Mouse (Mus musculus) right cerebral cortex, adult 18-20 months (tissue): Measurements from ENCODE around the gene Pspn.

Experiments used
- DNase-seq: peaks from one replicate; pipeline ENCODE4 v3.0.0; 2022; ENCODE audit warnings: mixed read lengths

Gene Pspn

DNA sequence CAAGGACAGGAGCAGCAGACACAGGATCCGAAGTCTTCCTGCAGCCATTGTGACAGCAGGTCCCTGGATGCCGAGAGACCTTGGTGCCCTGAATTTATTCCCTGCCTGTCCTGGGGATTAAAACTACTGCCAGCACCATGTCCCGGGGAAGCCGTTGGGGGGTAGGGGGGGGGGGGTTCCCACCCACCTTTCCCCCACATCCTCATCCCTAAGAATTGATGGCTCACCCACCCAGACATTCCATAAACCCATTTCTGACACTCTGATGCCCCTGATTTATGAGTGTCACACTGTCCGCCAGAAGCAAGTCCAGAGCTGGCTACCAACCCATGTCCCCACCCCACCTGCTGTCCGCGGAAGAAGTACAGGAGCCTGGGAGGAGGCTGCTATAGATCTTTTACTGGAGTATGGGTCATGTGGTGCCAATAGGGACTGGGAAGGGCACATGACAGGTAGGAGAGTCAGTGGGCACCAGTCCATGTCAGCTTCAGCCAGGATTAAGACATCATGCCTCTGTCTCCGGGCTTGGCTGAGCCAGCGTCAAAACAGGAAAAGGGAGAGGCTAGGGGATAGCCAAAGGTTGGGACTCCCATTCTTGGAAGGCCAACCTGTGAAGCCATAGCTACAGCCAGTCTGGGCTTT is at the start of gene Pspn:
TSS of gene Pspn (minus strand) at position 51 of the 642 bp plus-strand sequence.
- DNase-seq: no peak

- no peak for DNase-seq
Measured at GRCm38 (mm10) chr17:57048816-57049215, 49.0 kb upstream of the Pspn start.

DNA sequence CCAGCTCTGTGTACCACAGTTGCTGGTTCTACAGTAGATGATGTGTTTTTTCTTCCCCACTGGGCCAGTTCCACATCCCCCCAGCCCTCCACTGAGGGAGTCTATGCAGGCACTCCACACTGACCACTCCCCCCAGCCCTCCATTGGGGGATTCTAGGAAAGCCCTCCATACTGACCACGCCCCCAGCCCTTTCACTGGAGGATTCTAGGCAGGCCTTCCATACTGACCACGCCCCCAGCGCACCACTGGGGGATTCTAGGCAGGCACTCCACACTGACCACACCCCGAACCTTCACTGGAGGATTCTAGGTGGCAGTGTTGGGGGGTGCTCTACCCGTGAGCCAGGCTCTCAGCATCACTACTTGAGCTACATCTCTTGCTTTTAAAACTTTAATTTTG is 47.6 kb upstream of the Pspn start:
- DNase-seq: no peak

GRCm38 (mm10) chr17:57041554-57041953 is 41.7 kb upstream of the Pspn start, which contains the start of gene Slc25a41:
Slc25a41 (minus strand) TSS chr17:57041654.
- no peak for DNase-seq

DNA sequence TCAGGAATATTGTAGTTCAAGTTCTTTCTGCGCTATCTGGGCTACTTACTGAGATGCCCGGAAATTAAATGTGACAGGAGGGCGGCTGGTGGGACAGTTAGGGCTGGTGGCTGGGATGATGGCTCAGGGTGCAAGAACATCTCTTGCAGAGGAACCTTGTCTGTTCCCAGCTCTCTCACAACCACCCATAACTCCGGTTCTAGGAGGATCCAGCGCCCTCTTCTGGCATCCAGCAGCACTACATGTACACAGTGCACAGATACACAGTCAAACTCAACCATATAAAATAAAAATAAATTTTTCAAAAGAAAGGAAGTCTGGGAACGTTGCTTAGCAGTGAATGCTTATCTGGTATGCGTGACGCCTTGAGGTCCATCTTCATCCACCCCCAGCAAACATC is 39.2 kb upstream of the Pspn start:
- DNase-seq: no peak

GRCm38 (mm10) chr17:57032854-57033253 is 33.0 kb upstream of the Pspn start:
- no peak for DNase-seq

- DNase-seq: peak; percentile 100
Measured at GRCm38 (mm10) chr17:57031661-57032420, 32.0 kb upstream of the Pspn start.

GRCm38 (mm10) chr17:57030931-57031660 is 31.3 kb upstream of the Pspn start, which contains the start of gene Khsrp:
Khsrp (minus strand) TSS chr17:57031522.
- DNase-seq: peak; percentile 29

- DNase-seq: no peak
Measured at GRCm38 (mm10) chr17:57029691-57030090, 29.9 kb upstream of the Pspn start.

DNA sequence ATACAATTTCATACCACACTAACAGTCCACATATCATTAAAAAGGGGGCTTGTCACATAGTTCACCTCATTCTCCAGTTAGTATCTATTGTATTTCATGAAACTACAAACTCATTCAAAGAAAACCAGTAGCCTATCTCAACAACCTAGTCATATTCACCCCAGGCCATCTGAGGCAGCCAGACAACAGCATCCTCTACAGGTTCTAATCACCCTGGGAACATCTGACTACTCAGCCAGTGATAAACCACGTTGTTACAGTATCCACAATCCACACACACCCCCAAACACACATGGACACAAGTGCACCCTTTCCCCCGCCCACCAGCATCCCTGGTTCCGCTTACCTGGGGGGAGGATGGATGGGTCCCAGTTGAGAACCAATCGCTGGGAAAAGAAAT is 27.7 kb upstream of the Pspn start:
- no peak for DNase-seq

DNA sequence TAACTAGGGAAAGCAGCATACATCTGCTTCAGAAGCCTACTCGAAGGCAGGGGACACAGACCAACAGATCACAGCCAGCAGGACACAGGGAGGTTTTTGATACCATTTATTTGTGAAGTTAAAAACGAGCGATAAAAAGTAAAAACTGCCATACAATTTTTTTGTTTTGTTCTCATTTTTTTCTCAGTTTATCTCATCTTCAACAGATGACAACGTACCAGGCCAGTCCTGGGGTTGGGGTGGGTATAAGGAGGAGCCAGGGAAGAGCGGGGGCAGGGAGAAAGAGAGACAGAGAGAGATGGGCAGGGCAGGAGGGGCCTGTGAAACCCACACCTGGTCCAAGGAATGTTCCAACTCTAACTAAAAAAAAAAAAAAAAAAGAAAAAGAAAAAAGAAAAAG is 21.1 kb upstream of the Pspn start:
- DNase-seq: no peak

- no peak for DNase-seq
Measured at GRCm38 (mm10) chr17:57019693-57020092, 19.9 kb upstream of the Pspn start.

DNA sequence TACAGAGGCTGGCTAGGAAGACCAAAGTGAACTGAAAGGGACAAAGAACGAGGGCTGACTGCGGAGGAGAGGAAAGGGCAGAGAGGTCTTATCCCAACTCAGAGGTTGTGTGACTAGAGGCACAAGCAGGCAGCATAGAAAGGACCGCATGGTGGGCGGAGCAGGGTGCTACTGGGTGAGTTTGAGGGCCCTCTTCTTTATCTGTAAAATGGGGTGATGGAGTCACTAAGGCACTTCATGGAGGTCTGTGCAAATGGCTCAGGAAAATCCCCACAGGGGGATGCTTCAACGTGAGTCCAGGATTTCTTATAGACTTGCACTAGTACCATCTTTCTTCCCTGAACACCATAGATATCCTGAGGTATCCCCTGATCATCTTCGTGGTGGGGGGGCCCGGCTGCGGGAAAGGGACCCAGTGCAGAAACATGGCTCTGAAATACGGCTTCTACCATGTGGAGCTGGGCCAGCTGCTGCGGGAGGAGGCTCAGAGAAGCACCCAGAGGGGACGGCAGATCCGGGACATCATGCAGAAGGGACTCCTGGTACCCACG is 12.5 kb upstream of the Pspn start:
- DNase-seq: no peak

DNA sequence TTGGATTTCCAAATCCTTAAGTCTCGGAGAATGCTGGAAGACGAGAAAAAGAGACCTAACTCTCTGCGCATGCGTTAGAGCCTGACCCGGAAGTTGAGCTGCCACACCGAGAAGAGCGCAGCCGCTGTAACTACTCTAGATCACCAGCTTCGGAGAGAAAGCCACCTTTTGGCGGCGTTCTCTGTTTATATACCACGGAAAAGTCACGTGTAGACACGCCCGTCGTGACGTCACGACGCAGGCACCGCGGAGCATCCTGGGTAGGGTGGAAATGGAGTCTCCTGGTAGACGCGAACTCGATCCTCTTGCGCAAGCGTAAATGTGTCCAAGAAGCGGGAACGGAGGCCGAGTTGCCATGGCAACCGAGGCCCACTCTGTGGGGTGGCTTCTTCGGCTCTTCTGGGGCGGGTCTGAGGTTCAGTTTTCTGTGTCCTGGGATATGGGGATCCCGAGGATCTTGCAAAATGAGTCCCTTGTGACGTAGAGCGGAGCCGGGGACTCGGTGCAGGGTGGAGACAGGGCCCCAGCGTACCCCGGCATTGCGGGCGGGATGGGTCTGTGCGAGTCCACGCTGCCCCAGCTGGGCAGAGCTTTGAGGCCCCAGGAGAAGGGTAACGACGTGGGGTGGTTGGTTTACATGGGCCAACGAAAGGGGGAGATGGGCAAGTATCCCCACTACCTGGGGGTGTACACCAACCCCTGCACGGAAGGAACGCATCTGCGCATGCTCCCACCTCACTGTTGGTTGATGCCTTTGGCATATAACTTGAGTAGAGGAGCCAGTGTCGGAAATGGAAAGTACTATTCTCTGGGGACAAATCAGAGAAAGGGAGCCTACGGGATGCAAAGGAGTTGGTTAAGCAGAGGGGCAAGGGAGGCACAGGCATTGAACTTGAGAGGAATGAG is 11.7 kb upstream of the Pspn start, which contains the start of the genes Gtf2f1 and Gm17949:
TSS of gene Gtf2f1 (minus strand) at position 53 of the 906 bp plus-strand sequence.
TSS of gene Gm17949 (plus strand) at position 234 of the 906 bp plus-strand sequence.
- peak; percentile 96 for DNase-seq

GRCm38 (mm10) chr17:57010911-57011235 is 11.1 kb upstream of the Pspn start:
- DNase-seq: no peak

DNA sequence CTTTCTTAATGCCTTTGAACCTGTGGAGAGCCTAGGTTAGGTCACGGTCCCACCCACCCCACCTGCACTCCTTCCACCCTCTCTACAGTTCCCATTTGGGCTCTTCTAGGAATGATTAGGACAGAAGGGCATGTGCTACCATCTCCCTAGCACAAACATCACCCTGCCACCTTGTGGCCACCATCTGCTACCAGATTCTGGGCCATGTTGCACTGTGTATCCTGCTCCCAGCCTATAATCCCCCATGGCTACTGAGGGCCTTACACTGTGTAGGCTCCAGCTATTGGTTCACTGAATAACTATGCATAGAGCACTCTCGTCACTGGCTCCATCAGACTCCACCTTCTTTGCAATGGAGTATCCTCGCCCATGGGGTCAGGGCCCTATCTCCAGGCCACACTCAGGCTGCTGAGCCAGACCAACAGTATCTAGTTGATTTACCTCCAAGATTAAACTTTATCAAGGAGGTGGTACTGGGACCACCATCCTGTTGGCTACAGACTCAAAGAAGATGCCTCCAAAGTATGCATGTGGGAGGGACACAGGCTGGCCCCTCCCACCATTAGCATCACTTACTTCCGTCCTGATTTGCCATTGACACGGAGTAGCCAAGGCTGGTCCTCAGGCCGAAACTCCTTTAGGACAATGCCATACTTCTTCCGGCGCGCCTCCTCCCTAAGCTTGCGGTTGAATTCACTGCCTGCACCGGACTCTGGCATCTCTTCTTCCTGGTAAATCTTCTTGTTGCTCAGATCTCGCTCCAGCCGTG is 7.5 kb upstream of the Pspn start:
- DNase-seq: no peak

DNA sequence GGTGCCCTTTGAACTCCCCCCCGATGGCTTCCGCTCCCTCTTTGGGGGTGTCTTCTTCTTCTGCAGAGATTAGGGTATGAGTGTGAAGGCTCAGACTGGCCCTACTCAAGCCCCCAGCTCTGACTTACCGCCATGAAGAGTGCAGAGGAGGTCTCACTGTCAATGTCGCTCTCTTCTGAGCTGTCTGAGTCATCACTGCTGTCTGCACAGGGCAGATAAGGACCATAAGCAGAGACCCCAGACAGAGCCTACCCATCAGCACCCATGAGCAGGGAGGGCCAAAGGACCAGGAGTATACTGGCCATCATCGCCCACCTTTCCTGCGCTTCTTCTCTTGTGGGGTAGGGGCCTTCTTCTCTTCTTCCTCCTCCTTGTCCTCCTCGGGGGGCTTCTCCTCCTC is 4.2 kb upstream of the Pspn start:
- DNase-seq: no peak

DNA sequence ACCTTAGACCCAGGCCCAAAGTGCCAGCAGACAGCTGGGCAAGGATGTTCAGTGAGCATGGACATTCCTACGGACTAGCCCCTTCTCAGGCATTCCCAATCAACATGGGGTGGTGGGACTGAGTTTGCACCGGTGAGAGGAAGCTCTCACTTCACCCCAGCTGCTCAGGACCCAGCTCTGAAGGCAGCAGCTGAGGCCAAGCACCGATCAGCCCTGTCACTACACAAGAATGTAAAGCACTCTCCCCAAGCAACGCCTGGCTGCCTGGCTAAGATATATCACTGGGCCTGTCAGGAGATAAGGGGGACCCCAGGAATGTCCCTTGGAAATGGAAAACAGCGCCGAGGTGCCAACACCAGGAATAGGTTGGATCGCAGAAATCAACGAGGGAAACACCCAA is 1.4 kb upstream of the Pspn start:
- no peak for DNase-seq

GRCm38 (mm10) chr17:56999414-56999813 is 404 bp downstream of the Pspn start:
- DNase-seq: no peak

DNA sequence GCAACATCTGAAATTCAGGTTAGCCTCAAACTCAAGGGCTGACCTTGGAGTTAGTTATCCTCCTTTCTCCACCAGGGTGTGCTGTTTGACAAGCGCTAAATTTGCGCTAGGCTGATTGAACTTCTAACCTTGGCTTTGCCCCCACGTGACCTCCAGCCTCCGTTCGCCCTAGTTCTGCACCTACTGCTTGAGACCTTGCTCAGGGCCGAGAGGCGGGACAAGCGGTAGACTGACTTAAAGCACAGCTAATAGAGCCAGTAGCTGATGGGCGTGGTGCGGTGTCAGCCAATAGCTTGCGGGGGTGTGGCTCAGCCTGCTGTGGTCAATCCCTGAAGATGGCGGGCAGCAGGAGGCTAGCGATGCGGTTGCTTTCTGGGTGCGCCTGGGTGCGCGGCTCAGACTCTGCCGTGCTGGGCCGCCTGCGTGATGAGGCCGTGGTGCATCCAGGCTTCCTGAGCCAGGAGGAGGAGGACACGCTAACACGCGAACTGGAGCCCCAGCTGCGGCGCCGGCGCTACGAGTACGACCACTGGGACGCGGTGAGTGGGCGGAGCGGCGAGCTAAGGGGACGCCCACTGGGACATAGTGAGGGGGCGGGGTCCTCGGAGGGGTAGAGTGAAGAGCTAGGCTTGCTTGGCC is 2.7 kb downstream of the Pspn start, which contains the start of gene Alkbh7:
TSS of gene Alkbh7 (plus strand) at position 311 of the 639 bp plus-strand sequence.
- peak; percentile 96 for DNase-seq

- DNase-seq: no peak
Measured at GRCm38 (mm10) chr17:56996506-56996905, 3.3 kb downstream of the Pspn start.
